ENCODE assay signal across 8 mouse cellular contexts in genomic region chr6:7692037-7692436, GRCm38 (mm10). TPM values are rescaled to one million over a fixed set of nuclear protein-coding genes. Genes with fewer than 3 reads are reported as not detected.
DNase-seq lines count a peak whose midpoint lies in the region; ATAC-seq and TF ChIP-seq lines count a peak whose summit lies in the region.

No protein-coding gene starts in this region.

- no peak overlapping the region for H3K27ac ChIP-seq in heart, embryonic 13.5 days (replicated peaks)
- no peak overlapping the region for H3K27ac ChIP-seq in bone marrow, adult 2 months (ENCODE audit: control insufficient read depth, insufficient read depth, low read depth, low read length, poor library complexity)
- H3K27ac ChIP-seq in hindbrain, embryonic 12.5 days, result no peak overlapping the region
- H3K27ac ChIP-seq in midbrain, embryonic 12.5 days (replicated peaks), result no peak overlapping the region

- TF ChIP-seq POLR2A in bone marrow, adult 2 months (IDR thresholded peaks at IDR 0.05; ENCODE audit: borderline replicate concordance, control insufficient read depth, low read depth, low read length), result no peak

- intact Hi-C loops in heart, postnatal 14 days (cut with DNase I), result no loop called here

- DNase-seq in heart, postnatal 14 days, result no peak
- no peak for DNase-seq in ovary, postnatal 36 days (ENCODE audit: low spot score)
- DNase-seq in layer of hippocampus, adult 8-10 months (ENCODE audit: low spot score in 2 of 2), result no peak
- no peak for DNase-seq in spleen, postnatal 14 days (ENCODE audit: low spot score in 2 of 2)

- H3K9ac ChIP-seq in heart, embryonic 13.5 days, result peak overlapping the region; percentile 78; the same call in 1 of the 2 replicates
- H3K9ac ChIP-seq in hindbrain, embryonic 12.5 days, result no peak overlapping the region
- H3K9ac ChIP-seq in midbrain, embryonic 12.5 days (replicated peaks), result no peak overlapping the region

- H3K4me1 ChIP-seq in heart, embryonic 13.5 days, result peaks cover 7% of the 10 kb centered on the region; the same call in 1 of the 2 replicates
- H3K4me1 ChIP-seq in bone marrow, adult 2 months (ENCODE audit: control insufficient read depth, insufficient read depth, low read length), result peaks cover 4% of the 10 kb centered on the region; the same call in 1 of the 2 replicates
- no peaks in the 10 kb centered on the region for H3K4me1 ChIP-seq in hindbrain, embryonic 12.5 days
- 0 out of 2 replicates have a peak, but pooled peaks cover 6% of the 10 kb centered on the region for H3K4me1 ChIP-seq in midbrain, embryonic 12.5 days

- H3K4me3 ChIP-seq in heart, embryonic 13.5 days, result peak overlapping the region; percentile 70
- peak overlapping the region; percentile 21 for H3K4me3 ChIP-seq in bone marrow, adult 2 months (replicated peaks; ENCODE audit: control insufficient read depth, low read depth, low read length)
- H3K4me3 ChIP-seq in hindbrain, embryonic 12.5 days, result peak overlapping the region; percentile 78; the same call in 1 of the 2 replicates
- H3K4me3 ChIP-seq in midbrain, embryonic 12.5 days, result peak overlapping the region; percentile 79

- H3K4me2 ChIP-seq in heart, embryonic 13.5 days, result peak overlapping the region; percentile 97
- peak overlapping the region; percentile 84 for H3K4me2 ChIP-seq in hindbrain, embryonic 12.5 days (replicated peaks)
- H3K4me2 ChIP-seq in midbrain, embryonic 12.5 days (replicated peaks), result peak overlapping the region; percentile 97

- H3K27me3 ChIP-seq in heart, embryonic 13.5 days (replicated peaks), result no peaks in the 10 kb centered on the region; the same call in 1 of the 2 replicates
- H3K27me3 ChIP-seq in hindbrain, embryonic 12.5 days, result no peaks in the 10 kb centered on the region
- no peaks in the 10 kb centered on the region for H3K27me3 ChIP-seq in midbrain, embryonic 12.5 days

- no peaks in the 10 kb centered on the region for H3K36me3 ChIP-seq in heart, embryonic 13.5 days
- no peaks in the 10 kb centered on the region for H3K36me3 ChIP-seq in hindbrain, embryonic 12.5 days
- H3K36me3 ChIP-seq in midbrain, embryonic 12.5 days, result no peaks in the 10 kb centered on the region

- no peak for ATAC-seq in heart, embryonic 13.5 days (ENCODE audit: extremely low read depth, insufficient number of reproducible peaks, low FRiP score, low TSS enrichment)
- ATAC-seq in hindbrain, embryonic 12.5 days (ENCODE audit: low FRiP score), result no peak
- ATAC-seq in midbrain, embryonic 12.5 days (ENCODE audit: low FRiP score, low read depth), result no peak

- H3K9me3 ChIP-seq in heart, embryonic 13.5 days, result no peaks in the 10 kb centered on the region
- no peaks in the 10 kb centered on the region for H3K9me3 ChIP-seq in hindbrain, embryonic 12.5 days (replicated peaks)
- no peaks in the 10 kb centered on the region for H3K9me3 ChIP-seq in midbrain, embryonic 12.5 days

- 31% methylated on average over 15 of the region's 15 CpGs for WGBS in heart, embryonic 13.5 days
- 54% methylated on average over 15 of the region's 15 CpGs for WGBS in bone marrow, adult 2 months
- WGBS in hindbrain, embryonic 12.5 days, result 37% methylated on average over 15 of the region's 15 CpGs
- WGBS in midbrain, embryonic 12.5 days, result 40% methylated on average over 15 of the region's 15 CpGs

- no peak for TF ChIP-seq CTCF in bone marrow, adult 2 months (IDR thresholded peaks at IDR 0.05; ENCODE audit: control insufficient read depth, insufficient read depth, low read length)

RNA-seq across cellular contexts. Expression of gene Asns, which starts 1.0 kb away (rescaled TPM):
- 27.2 and 33.4 TPM in 2 replicates for polyA plus RNA-seq in heart, embryonic 13.5 days (2015; fragmentation: Nextera tagmentation; extraction: Ambion mirVana)
- total RNA-seq in heart, postnatal 14 days (2021), result 1 to 10 TPM; 3.5 to 4.9 TPM
- 45.0 and 83.5 TPM in 2 replicates for polyA plus RNA-seq in bone marrow, adult 2 months (2011; ENCODE audit: insufficient read depth, insufficient read length, low replicate concordance, missing spikeins)
- 41.8 and 50.7 TPM in 2 replicates for polyA plus RNA-seq in hindbrain, embryonic 12.5 days (2016; fragmentation: Nextera tagmentation; extraction: Ambion mirVana)
- 33.8 and 35.3 TPM in 2 replicates for polyA plus RNA-seq in midbrain, embryonic 12.5 days (2016; fragmentation: Nextera tagmentation; extraction: Ambion mirVana)
- total RNA-seq in layer of hippocampus, adult 8-10 months (2022), result 100 to 1,000 TPM in 2 of 4 experiments, 10 to 100 TPM in 2; 93.4 to 109 (median 101) TPM

Comparison
In these comparisons a context has a peak if more than half of its experiments do, and no peak if none do; other contexts are left out.
1. H3K4me3 ChIP-seq: peak in every context shown above with its lines; median percentile 79 in midbrain, embryonic 12.5 days; 78 in hindbrain, embryonic 12.5 days; 70 in heart, embryonic 13.5 days; 21 in bone marrow, adult 2 months.